Mouse (Mus musculus) monocyte, adult 59 days (primary cell): Measurements from ENCODE around the gene Mob4. TPM values are rescaled to one million over a fixed set of nuclear protein-coding genes. Genes with fewer than 3 reads are reported as not detected.

Experiments
- total RNA-seq, 2 experiments: library from RNA; stranded (reverse); gene quantifications; one replicate each; pipeline ENCODE4 v1.2.4; 2023

The Mob4 gene
- total RNA-seq, result 10 to 100 TPM; 44.6 to 45.3 TPM

DNA sequence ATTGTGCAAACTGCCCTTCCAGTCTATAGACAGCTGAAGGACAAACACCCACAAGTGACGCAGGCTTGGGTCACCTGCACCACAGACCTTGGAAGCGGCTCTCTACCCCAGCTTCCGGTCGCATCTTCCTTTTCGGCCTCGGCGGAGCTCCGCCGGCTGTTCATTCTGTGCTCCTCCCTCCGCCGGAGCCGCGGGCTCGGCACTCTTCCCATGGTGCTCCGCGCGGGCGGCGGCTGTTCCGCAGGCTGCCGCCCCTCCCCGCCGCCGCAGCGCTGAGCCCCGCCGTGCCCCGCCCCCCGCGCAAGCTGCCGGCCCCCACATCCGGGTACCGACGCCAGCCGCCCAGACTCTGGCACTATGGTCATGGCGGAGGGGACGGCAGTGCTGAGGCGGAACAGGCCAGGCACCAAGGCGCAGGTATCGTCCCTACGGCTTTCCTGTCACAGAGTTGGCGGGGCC is at the start of gene Mob4:
TSS of gene Mob4 (plus strand) at position 289 of the 459 bp plus-strand sequence.

GRCm38 (mm10) chr1:55087932-55088610 is 43.0 kb upstream of the Mob4 start, which contains the start of the genes Hspe1 and Hspd1:
TSS of gene Hspe1 (plus strand) at chr1:55088132.
TSS of gene Hspd1 (minus strand) at chr1:55088243.

Other genes with a start within 250 kb of the Mob4 start
- gene Ankrd44, start 204.8 kb upstream of the Mob4 start, total RNA-seq, result 100 to 1,000 TPM; 344 to 376 TPM
- gene Sf3b1, start 103.8 kb upstream of the Mob4 start, total RNA-seq, result 100 to 1,000 TPM; 326 to 349 TPM
- 10 to 100 TPM; 56.1 to 59.0 TPM for gene Coq10b, start 78.5 kb upstream of the Mob4 start, total RNA-seq
- 10 to 100 TPM; 62.6 TPM for gene Hspe1, start 43.1 kb upstream of the Mob4 start, total RNA-seq
- 10 to 100 TPM; 61.4 to 71.1 TPM for gene Hspd1, start 43.0 kb upstream of the Mob4 start, total RNA-seq
- 1 to 10 TPM in 1 of 2 experiments, under 1 TPM in 1; 0.67 to 1.7 TPM for gene Rftn2, start 95.6 kb downstream of the Mob4 start, total RNA-seq
- gene Mars2, start 105.9 kb downstream of the Mob4 start, total RNA-seq, result 1 to 10 TPM; 2.4 to 2.5 TPM
- gene Boll, start 232.2 kb downstream of the Mob4 start, total RNA-seq, result not detected